Mouse (Mus musculus): Measurements from ENCODE around the gene Krt79. TPM values are rescaled to one million over a fixed set of nuclear protein-coding genes. Genes with fewer than 3 reads are reported as not detected.

Krt79 gene
- polyA plus RNA-seq, 1 experiment from 2014 or later, result not detected

GRCm38 (mm10) chr15:101925041-101925440 lies 15.1 kb downstream of the Krt79 start:
- Histone ChIP-seq H3K4me3 (ENCODE audit: low read depth, low read length) (no peak overlapping the region), H3K36me3 (ENCODE audit: control insufficient read depth, insufficient read depth, low read length) (no peaks in the 10 kb centered on the region), H3K9me3 (ENCODE audit: control insufficient read depth, low read length) (no peaks in the 10 kb centered on the region), H3K4me1 (ENCODE audit: control insufficient read depth, insufficient read depth, low read length) (peaks cover 4% of the 10 kb centered on the region; the same call in 1 of the 2 replicates), H3K27ac (replicated peaks; ENCODE audit: low read depth, low read length) (no peak overlapping the region), H3K27me3 (ENCODE audit: control insufficient read depth, insufficient read depth, low read length) (0 out of 2 replicates have a peak, but pooled peaks cover 2% of the 10 kb centered on the region), H3K4me2 (ENCODE audit: low read depth, severe bottlenecking) (no peak overlapping the region), H3K9ac (ENCODE audit: low read length) (no peak overlapping the region)
- ATAC-seq (ENCODE audit: insufficient number of reproducible peaks, low FRiP score, low TSS enrichment, low read depth), result no peak
- 73% methylated on average over 1 of the region's 1 CpGs for WGBS
- DNase-seq (ENCODE audit: low spot score), result no peak

GRCm38 (mm10) chr15:101924635-101925034 lies 15.5 kb downstream of the Krt79 start, which contains the start of gene Krt4:
Gene Krt4 (minus strand): TSS chr15:101924735.
- Histone ChIP-seq H3K4me2 (ENCODE audit: low read depth, severe bottlenecking) (no peak within 1 kb of the TSS), H3K27ac (replicated peaks; ENCODE audit: low read depth, low read length) (no peak within 1 kb of the TSS), H3K9me3 (ENCODE audit: control insufficient read depth, low read length) (no peaks in the 10 kb centered on the region), H3K4me3 (ENCODE audit: low read depth, low read length) (no peak within 1 kb of the TSS), H3K36me3 (ENCODE audit: control insufficient read depth, insufficient read depth, low read length) (no peaks in the 10 kb centered on the region), H3K27me3 (ENCODE audit: control insufficient read depth, insufficient read depth, low read length) (0 out of 2 replicates have a peak, but pooled peaks cover 2% of the 10 kb centered on the region), H3K4me1 (ENCODE audit: control insufficient read depth, insufficient read depth, low read length) (peaks cover 2% of the 10 kb centered on the region; the same call in 1 of the 2 replicates), H3K9ac (ENCODE audit: low read length) (no peak within 1 kb of the TSS)
- DNase-seq (ENCODE audit: low spot score) (no peak), ATAC-seq (ENCODE audit: insufficient number of reproducible peaks, low FRiP score, low TSS enrichment, low read depth) (no peak)
- WGBS, result 79% methylated on average over 11 of the region's 11 CpGs

GRCm38 (mm10) chr15:101922296-101922695 lies 17.8 kb downstream of the Krt79 start:
- Histone ChIP-seq H3K27ac (replicated peaks; ENCODE audit: low read depth, low read length) (no peak overlapping the region), H3K4me2 (ENCODE audit: low read depth, severe bottlenecking) (no peak overlapping the region), H3K36me3 (ENCODE audit: control insufficient read depth, insufficient read depth, low read length) (no peaks in the 10 kb centered on the region), H3K4me1 (ENCODE audit: control insufficient read depth, insufficient read depth, low read length) (no peaks in the 10 kb centered on the region), H3K27me3 (ENCODE audit: control insufficient read depth, insufficient read depth, low read length) (no peaks in the 10 kb centered on the region), H3K9ac (ENCODE audit: low read length) (no peak overlapping the region), H3K4me3 (ENCODE audit: low read depth, low read length) (no peak overlapping the region), H3K9me3 (ENCODE audit: control insufficient read depth, low read length) (no peaks in the 10 kb centered on the region)
- 88% methylated on average over 2 of the region's 2 CpGs for WGBS
- no peak for ATAC-seq (ENCODE audit: insufficient number of reproducible peaks, low FRiP score, low TSS enrichment, low read depth)
- no peak for DNase-seq (ENCODE audit: low spot score)

GRCm38 (mm10) chr15:101916072-101916471 lies 24.1 kb downstream of the Krt79 start:
- no peak for DNase-seq (ENCODE audit: low spot score)
- WGBS, result 71% methylated on average over 2 of the region's 2 CpGs

GRCm38 (mm10) chr15:101904849-101905248 lies 35.3 kb downstream of the Krt79 start:
- H3K27ac ChIP-seq (replicated peaks; ENCODE audit: low read depth, low read length), result no peak overlapping the region
- H3K27me3 ChIP-seq (ENCODE audit: control insufficient read depth, insufficient read depth, low read length), result no peaks in the 10 kb centered on the region
- WGBS, result 85% methylated on average over 5 of the region's 5 CpGs
- H3K9me3 ChIP-seq (ENCODE audit: control insufficient read depth, low read length), result no peaks in the 10 kb centered on the region
- H3K9ac ChIP-seq (ENCODE audit: low read length), result no peak overlapping the region
- no peak overlapping the region for H3K4me3 ChIP-seq (ENCODE audit: low read depth, low read length)
- no peaks in the 10 kb centered on the region for H3K4me1 ChIP-seq (ENCODE audit: control insufficient read depth, insufficient read depth, low read length)
- no peaks in the 10 kb centered on the region for H3K36me3 ChIP-seq (ENCODE audit: control insufficient read depth, insufficient read depth, low read length)
- H3K4me2 ChIP-seq (ENCODE audit: low read depth, severe bottlenecking), result no peak overlapping the region
- DNase-seq (ENCODE audit: low spot score), result no peak
- no peak for ATAC-seq (ENCODE audit: insufficient number of reproducible peaks, low FRiP score, low TSS enrichment, low read depth)

More at GRCm38 (mm10) chr15:101916072-101916471, 24.1 kb downstream of the Krt79 start:
- no peaks in the 10 kb centered on the region for H3K9me3 ChIP-seq (ENCODE audit: control insufficient read depth, low read length)
- H3K4me1 ChIP-seq (ENCODE audit: control insufficient read depth, insufficient read depth, low read length), result no peaks in the 10 kb centered on the region
- no peaks in the 10 kb centered on the region for H3K27me3 ChIP-seq (ENCODE audit: control insufficient read depth, insufficient read depth, low read length)
- H3K4me3 ChIP-seq (ENCODE audit: low read depth, low read length), result no peak overlapping the region
- H3K4me2 ChIP-seq (ENCODE audit: low read depth, severe bottlenecking), result no peak overlapping the region
- no peak for ATAC-seq (ENCODE audit: insufficient number of reproducible peaks, low FRiP score, low TSS enrichment, low read depth)
- no peaks in the 10 kb centered on the region for H3K36me3 ChIP-seq (ENCODE audit: control insufficient read depth, insufficient read depth, low read length)
- H3K9ac ChIP-seq (ENCODE audit: low read length), result no peak overlapping the region
- H3K27ac ChIP-seq (replicated peaks; ENCODE audit: low read depth, low read length), result no peak overlapping the region

- no peaks in the 10 kb centered on the region for H3K36me3 ChIP-seq (ENCODE audit: control insufficient read depth, insufficient read depth, low read length)
- DNase-seq (ENCODE audit: low spot score) (no peak), ATAC-seq (ENCODE audit: insufficient number of reproducible peaks, low FRiP score, low TSS enrichment, low read depth) (no peak)
- H3K27me3 ChIP-seq (ENCODE audit: control insufficient read depth, insufficient read depth, low read length), result no peaks in the 10 kb centered on the region
- H3K9ac ChIP-seq (ENCODE audit: low read length), result no peak overlapping the region
- H3K9me3 ChIP-seq (ENCODE audit: control insufficient read depth, low read length), result no peaks in the 10 kb centered on the region
- no peak overlapping the region for H3K27ac ChIP-seq (replicated peaks; ENCODE audit: low read depth, low read length)
- H3K4me1 ChIP-seq (ENCODE audit: control insufficient read depth, insufficient read depth, low read length), result no peaks in the 10 kb centered on the region
- 68% methylated on average over 12 of the region's 12 CpGs for WGBS
- no peak overlapping the region for H3K4me3 ChIP-seq (ENCODE audit: low read depth, low read length)
- no peak overlapping the region for H3K4me2 ChIP-seq (ENCODE audit: low read depth, severe bottlenecking)
These were observed 37.7 kb downstream of the Krt79 start for GRCm38 (mm10) chr15:101902171-101903149.

GRCm38 (mm10) chr15:101895216-101895615 lies 44.9 kb downstream of the Krt79 start:
- H3K9ac ChIP-seq (ENCODE audit: low read length), result no peak overlapping the region
- WGBS, result 90% methylated on average over 4 of the region's 4 CpGs
- H3K4me3 ChIP-seq (ENCODE audit: low read depth, low read length), result no peak overlapping the region
- no peaks in the 10 kb centered on the region for H3K4me1 ChIP-seq (ENCODE audit: control insufficient read depth, insufficient read depth, low read length)
- H3K36me3 ChIP-seq (ENCODE audit: control insufficient read depth, insufficient read depth, low read length), result no peaks in the 10 kb centered on the region
- ATAC-seq (ENCODE audit: insufficient number of reproducible peaks, low FRiP score, low TSS enrichment, low read depth) (no peak), DNase-seq (ENCODE audit: low spot score) (no peak)
- H3K27me3 ChIP-seq (ENCODE audit: control insufficient read depth, insufficient read depth, low read length), result no peaks in the 10 kb centered on the region
- H3K27ac ChIP-seq (replicated peaks; ENCODE audit: low read depth, low read length), result no peak overlapping the region
- H3K4me2 ChIP-seq (ENCODE audit: low read depth, severe bottlenecking), result no peak overlapping the region
- no peaks in the 10 kb centered on the region for H3K9me3 ChIP-seq (ENCODE audit: control insufficient read depth, low read length)

- H3K9me3 ChIP-seq (ENCODE audit: control insufficient read depth, low read length), result no peaks in the 10 kb centered on the region
- no peak within 1 kb of the TSS for H3K27ac ChIP-seq (replicated peaks; ENCODE audit: low read depth, low read length)
- no peaks in the 10 kb centered on the region for H3K36me3 ChIP-seq (ENCODE audit: control insufficient read depth, insufficient read depth, low read length)
- H3K9ac ChIP-seq (ENCODE audit: low read length), result no peak within 1 kb of the TSS
- H3K4me3 ChIP-seq (ENCODE audit: low read depth, low read length), result no peak within 1 kb of the TSS
- DNase-seq (ENCODE audit: low spot score), result no peak
- 55% methylated on average over 4 of the region's 4 CpGs for WGBS
- ATAC-seq (ENCODE audit: insufficient number of reproducible peaks, low FRiP score, low TSS enrichment, low read depth), result no peak
- H3K4me2 ChIP-seq (ENCODE audit: low read depth, severe bottlenecking), result no peak within 1 kb of the TSS
- H3K4me1 ChIP-seq (ENCODE audit: control insufficient read depth, insufficient read depth, low read length), result no peaks in the 10 kb centered on the region
- no peaks in the 10 kb centered on the region for H3K27me3 ChIP-seq (ENCODE audit: control insufficient read depth, insufficient read depth, low read length)
These were observed 47.3 kb downstream of the Krt79 start, which contains the start of gene Krt76 for GRCm38 (mm10) chr15:101892820-101893219. Gene Krt76 (minus strand): TSS chr15:101892920.

Measured in limb, embryonic 11.5 days (tissue).